Mouse (Mus musculus) midbrain, embryonic 15.5 days (tissue): Measurements from ENCODE around the gene Tmem131. TPM values are rescaled to one million over a fixed set of nuclear protein-coding genes. Genes with fewer than 3 reads are reported as not detected.

Experiments used
- ATAC-seq: fragments of 200-750 bp; cut with Nextera tagmentation; replicated peaks from 2 replicates; pipeline ENCODE4 v1.8.0; 2017; ENCODE audit warnings: moderate TSS enrichment
- H3K27ac ChIP-seq: fragments of 300-500 bp; sonication (generic); 2 replicates; pipeline ENCODE4 v1.5.1; 2015; ENCODE audit warnings: mild to moderate bottlenecking, inconsistent platforms
- H3K27me3 ChIP-seq: fragments of 300-500 bp; sonication (generic); replicated peaks from 2 replicates; pipeline ENCODE4 v1.6.1; 2015; ENCODE audit warnings: inconsistent platforms
- H3K36me3 ChIP-seq: fragments of 300-500 bp; sonication (generic); replicated peaks from 2 replicates; pipeline ENCODE4 v1.6.1; 2015; ENCODE audit warnings: inconsistent platforms
- H3K4me1 ChIP-seq: fragments of 300-500 bp; sonication (generic); 2 replicates; pipeline ENCODE4 v1.6.1; 2015; ENCODE audit warnings: inconsistent platforms
- H3K4me2 ChIP-seq: fragments of 300-500 bp; sonication (generic); 2 replicates; pipeline ENCODE4 v1.6.1; 2015; ENCODE audit warnings: inconsistent platforms, mild to moderate bottlenecking, moderate library complexity
- H3K4me3 ChIP-seq: fragments of 300-500 bp; sonication (generic); 2 replicates; pipeline ENCODE4 v1.5.1; 2015; ENCODE audit warnings: mild to moderate bottlenecking, inconsistent platforms
- H3K9ac ChIP-seq: fragments of 300-500 bp; sonication (generic); 2 replicates; pipeline ENCODE4 v1.6.1; 2015; ENCODE audit warnings: mild to moderate bottlenecking, inconsistent platforms
- H3K9me3 ChIP-seq: fragments of 300-500 bp; sonication (generic); 2 replicates; pipeline ENCODE4 v1.6.1; 2016; ENCODE audit warnings: inconsistent platforms
- WGBS: fragments of 180-500 bp; shearing (Covaris S2); methylation state at CpG from one replicate; pipeline ENCODE4 v1.1.7; 2015; ENCODE audit warnings: mixed read lengths; 5-methylcytosine and 5-hydroxymethylcytosine counted together
- polyA plus RNA-seq: library from polyadenylated mRNA; unstranded; fragments of >200 nt; fragmentation: Nextera tagmentation; extraction: Ambion mirVana; gene quantifications from 2 replicates; pipeline ENCODE4 v1.2.1, GENCODE M21; 2015

The Tmem131 gene
- polyA plus RNA-seq, 1 experiment from 2014 or later: 14.8 TPM

GRCm38 (mm10) chr1:36746452-36746851, 197.0 kb downstream of the Tmem131 start:
- 40% methylated on average over 15 of the region's 15 CpGs for WGBS
- Histone ChIP-seq H3K27ac (no peak overlapping the region), H3K9me3 (no peaks in the 10 kb centered on the region), H3K4me2 (no peak overlapping the region), H3K4me1 (peaks cover 14% of the 10 kb centered on the region), H3K36me3 (no peaks in the 10 kb centered on the region), H3K9ac (no peak overlapping the region), H3K27me3 (no peaks in the 10 kb centered on the region), H3K4me3 (no peak overlapping the region)
- ATAC-seq: no peak

DNA sequence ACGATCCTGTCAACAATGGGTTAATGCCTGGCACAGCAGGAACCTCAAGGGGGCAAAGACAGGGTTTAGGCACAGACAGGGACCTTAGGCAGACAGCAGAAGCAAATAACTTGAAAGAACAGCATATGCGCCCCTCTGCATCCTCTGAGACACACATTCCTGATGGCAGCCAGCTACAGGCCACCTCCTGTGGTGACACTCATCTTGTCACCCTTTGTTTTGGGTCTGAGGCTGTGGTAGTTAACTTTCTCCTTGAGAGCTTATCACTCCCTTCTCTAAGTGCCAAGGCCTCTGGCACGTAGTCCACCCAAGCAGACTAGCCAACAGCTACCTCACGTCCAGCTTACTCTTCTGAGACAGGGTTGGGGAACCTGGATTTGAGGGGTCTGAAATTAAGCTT, 197.8 kb downstream of the Tmem131 start:
- whole genome bisulfite sequencing: 44% methylated on average over 4 of the region's 4 CpGs

GRCm38 (mm10) chr1:36744268-36744944, 199.1 kb downstream of the Tmem131 start:
- H3K9me3 ChIP-seq: no peaks in the 10 kb centered on the region

More for the DNA sequence above, 197.8 kb downstream of the Tmem131 start:
- Histone ChIP-seq H3K27ac (no peak overlapping the region), H3K9ac (no peak overlapping the region), H3K4me3 (no peak overlapping the region), H3K4me2 (no peak overlapping the region), H3K9me3 (no peaks in the 10 kb centered on the region), H3K4me1 (peaks cover 14% of the 10 kb centered on the region), H3K27me3 (no peaks in the 10 kb centered on the region), H3K36me3 (no peaks in the 10 kb centered on the region)
- ATAC-seq: no peak

GRCm38 (mm10) chr1:36743046-36743445, 200.4 kb downstream of the Tmem131 start:
- H3K27me3 ChIP-seq: no peaks in the 10 kb centered on the region
- no peak overlapping the region for H3K27ac ChIP-seq
- no peak for ATAC-seq
- no peak overlapping the region for H3K9ac ChIP-seq
- no peaks in the 10 kb centered on the region for H3K9me3 ChIP-seq
- no peaks in the 10 kb centered on the region for H3K36me3 ChIP-seq
- H3K4me3 ChIP-seq: no peak overlapping the region
- H3K4me2 ChIP-seq: no peak overlapping the region
- WGBS: 81% methylated on average over 9 of the region's 9 CpGs
- H3K4me1 ChIP-seq: peaks cover 14% of the 10 kb centered on the region

More at GRCm38 (mm10) chr1:36744268-36744944, 199.1 kb downstream of the Tmem131 start:
- Histone ChIP-seq H3K27ac (peak overlapping the region; percentile 64), H3K4me1 (peaks cover 14% of the 10 kb centered on the region), H3K4me3 (peak overlapping the region; percentile 31), H3K4me2 (peak overlapping the region; percentile 53), H3K36me3 (no peaks in the 10 kb centered on the region), H3K9ac (no peak overlapping the region), H3K27me3 (no peaks in the 10 kb centered on the region)
- 15% methylated on average over 17 of the region's 17 CpGs for WGBS
- ATAC-seq: peak; percentile 89

Other genes starting within 250 kb of the Tmem131 start
- 0.84 and 1.1 TPM in 2 replicates for gene 4933424G06Rik, start 233.5 kb downstream of the Tmem131 start, polyA plus RNA-seq
- 110 and 112 TPM in 2 replicates for gene Actr1b, start 229.2 kb downstream of the Tmem131 start, polyA plus RNA-seq
- 1.8 and 2.7 TPM in 2 replicates for gene Zap70, start 181.9 kb downstream of the Tmem131 start, polyA plus RNA-seq
- gene Vwa3b, start 82.9 kb upstream of the Tmem131 start, polyA plus RNA-seq: 0.66 and 1.3 TPM in 2 replicates